Mouse (Mus musculus) neural tube, embryonic 15.5 days (tissue): Measurements from ENCODE around the gene Gm37240. TPM values are rescaled to one million over a fixed set of nuclear protein-coding genes. Genes with fewer than 3 reads are reported as not detected.

ENCODE experiments used
- ATAC-seq: fragments of 200-750 bp; cut with Nextera tagmentation; 2 replicates; pipeline ENCODE4 v1.8.0; 2017; ENCODE audit warnings: mild to moderate bottlenecking, moderate TSS enrichment, moderate library complexity; ENCODE audit not compliant: low FRiP score
- H3K27ac ChIP-seq: fragments of 300-500 bp; sonication (generic); replicated peaks from 2 replicates; pipeline ENCODE4 v1.5.1; 2015; ENCODE audit warnings: mild to moderate bottlenecking, inconsistent platforms
- H3K27me3 ChIP-seq: fragments of 300-500 bp; sonication (generic); replicated peaks from 2 replicates; pipeline ENCODE4 v1.6.1; 2015; ENCODE audit warnings: inconsistent platforms
- H3K36me3 ChIP-seq: fragments of 300-500 bp; sonication (generic); 2 replicates; pipeline ENCODE4 v1.6.1; 2015; ENCODE audit warnings: inconsistent platforms
- H3K4me1 ChIP-seq: fragments of 300-500 bp; sonication (generic); 2 replicates; pipeline ENCODE4 v1.6.1; 2015; ENCODE audit warnings: inconsistent platforms
- H3K4me2 ChIP-seq: fragments of 300-500 bp; sonication (generic); 2 replicates; pipeline ENCODE4 v1.6.1; 2015; ENCODE audit warnings: inconsistent platforms, mild to moderate bottlenecking, moderate library complexity
- H3K4me3 ChIP-seq: fragments of 300-500 bp; sonication (generic); replicated peaks from 2 replicates; pipeline ENCODE4 v1.5.1; 2015; ENCODE audit warnings: mild to moderate bottlenecking, inconsistent platforms
- H3K9ac ChIP-seq: fragments of 300-500 bp; sonication (generic); replicated peaks from 2 replicates; pipeline ENCODE4 v1.6.1; 2015; ENCODE audit warnings: mild to moderate bottlenecking, inconsistent platforms
- H3K9me3 ChIP-seq: fragments of 300-500 bp; sonication (generic); replicated peaks from 2 replicates; pipeline ENCODE4 v1.6.1; 2016; ENCODE audit warnings: inconsistent platforms
- WGBS: fragments of 180-500 bp; shearing (Covaris S2); methylation state at CpG from one replicate; pipeline ENCODE4 v1.1.7; 2015; ENCODE audit warnings: mixed read lengths; 5-methylcytosine and 5-hydroxymethylcytosine counted together
- polyA plus RNA-seq: library from polyadenylated mRNA; unstranded; fragments of >200 nt; fragmentation: Nextera tagmentation; extraction: Ambion mirVana; gene quantifications from 2 replicates; pipeline ENCODE4 v1.2.1, GENCODE M21; 2015

Gene Gm37240
- polyA plus RNA-seq, 1 experiment from 2014 or later = 0.99 TPM

DNA sequence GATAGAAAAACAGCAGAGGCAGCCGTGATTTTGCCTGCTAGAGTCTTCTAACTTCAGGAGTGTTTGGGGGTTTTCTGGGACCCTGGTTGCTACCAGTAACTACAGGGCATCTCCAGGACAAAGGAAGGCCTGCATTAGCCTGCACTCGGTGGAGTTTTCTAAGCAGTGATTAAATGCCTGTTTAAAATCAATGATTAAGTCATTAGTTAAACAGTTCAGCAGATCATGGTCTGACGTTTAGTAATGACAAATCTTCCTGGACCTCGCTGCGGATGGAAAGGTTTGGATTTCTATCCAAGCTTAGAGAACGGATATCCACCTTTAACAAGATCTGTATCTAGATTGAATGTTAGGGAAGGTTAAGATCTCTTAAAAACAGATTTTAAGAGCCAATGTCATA is 1246.8 kb downstream of the Gm37240 start:
- Histone ChIP-seq H3K9ac (no peak overlapping the region), H3K27ac (no peak overlapping the region), H3K27me3 (no peaks in the 10 kb centered on the region), H3K36me3 (no peaks in the 10 kb centered on the region), H3K4me3 (no peak overlapping the region), H3K9me3 (no peaks in the 10 kb centered on the region), H3K4me1 (peaks cover 3% of the 10 kb centered on the region; the same call in 1 of the 2 replicates), H3K4me2 (no peak overlapping the region)
- ATAC-seq = no peak
- 45% methylated on average over 6 of the region's 6 CpGs for WGBS

DNA sequence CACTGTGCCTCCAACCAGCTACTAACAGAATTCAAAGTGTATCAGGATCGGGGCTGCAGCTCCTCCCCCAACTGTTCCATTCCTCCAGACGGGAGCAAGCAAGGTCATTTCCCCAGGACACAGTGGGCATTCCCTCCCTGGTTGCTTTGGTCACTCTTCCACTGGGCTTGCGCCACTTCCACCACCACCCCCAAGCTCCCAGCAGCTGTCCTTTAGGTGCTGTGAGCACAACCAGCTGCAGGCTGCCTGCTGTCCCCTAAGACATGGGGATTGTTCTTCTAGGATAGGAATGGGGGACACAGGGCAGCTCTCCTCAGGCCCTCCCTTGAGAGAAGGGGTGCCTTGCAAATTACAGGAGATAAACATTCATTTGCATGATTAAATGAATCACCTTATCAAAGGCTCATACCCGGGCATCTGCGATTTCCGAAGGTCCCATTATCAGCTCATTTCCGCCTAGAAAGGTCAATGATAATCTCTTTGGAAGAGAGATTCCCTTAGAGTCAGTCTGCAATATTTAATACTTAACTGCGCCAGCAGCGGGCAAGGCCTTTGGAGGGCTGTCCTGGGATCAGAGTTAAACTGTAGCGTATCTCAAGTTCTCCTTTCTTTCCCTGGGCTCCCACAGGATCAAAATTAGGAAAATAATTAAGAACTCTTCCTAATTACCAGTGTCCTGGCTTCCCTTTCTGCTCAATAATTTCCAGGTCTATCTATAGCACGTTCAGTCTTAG is 1247.4 kb downstream of the Gm37240 start:
- Histone ChIP-seq H3K4me2 (no peak overlapping the region), H3K9me3 (no peaks in the 10 kb centered on the region), H3K4me1 (peaks cover 3% of the 10 kb centered on the region; the same call in 1 of the 2 replicates), H3K27me3 (no peaks in the 10 kb centered on the region), H3K9ac (no peak overlapping the region), H3K27ac (no peak overlapping the region), H3K36me3 (no peaks in the 10 kb centered on the region), H3K4me3 (no peak overlapping the region)
- no peak for ATAC-seq
- 44% methylated on average over 11 of the region's 11 CpGs for WGBS

GRCm38 (mm10) chr3:84638858-84639257 is 1248.5 kb downstream of the Gm37240 start:
- no peak overlapping the region for H3K4me3 ChIP-seq
- 96% methylated on average over 4 of the region's 4 CpGs for WGBS
- no peak overlapping the region for H3K27ac ChIP-seq
- no peak overlapping the region for H3K9ac ChIP-seq
- peaks cover 3% of the 10 kb centered on the region; the same call in 1 of the 2 replicates for H3K4me1 ChIP-seq
- no peaks in the 10 kb centered on the region for H3K9me3 ChIP-seq
- no peak for ATAC-seq
- no peak overlapping the region for H3K4me2 ChIP-seq
- no peaks in the 10 kb centered on the region for H3K27me3 ChIP-seq
- H3K36me3 ChIP-seq = no peaks in the 10 kb centered on the region

DNA sequence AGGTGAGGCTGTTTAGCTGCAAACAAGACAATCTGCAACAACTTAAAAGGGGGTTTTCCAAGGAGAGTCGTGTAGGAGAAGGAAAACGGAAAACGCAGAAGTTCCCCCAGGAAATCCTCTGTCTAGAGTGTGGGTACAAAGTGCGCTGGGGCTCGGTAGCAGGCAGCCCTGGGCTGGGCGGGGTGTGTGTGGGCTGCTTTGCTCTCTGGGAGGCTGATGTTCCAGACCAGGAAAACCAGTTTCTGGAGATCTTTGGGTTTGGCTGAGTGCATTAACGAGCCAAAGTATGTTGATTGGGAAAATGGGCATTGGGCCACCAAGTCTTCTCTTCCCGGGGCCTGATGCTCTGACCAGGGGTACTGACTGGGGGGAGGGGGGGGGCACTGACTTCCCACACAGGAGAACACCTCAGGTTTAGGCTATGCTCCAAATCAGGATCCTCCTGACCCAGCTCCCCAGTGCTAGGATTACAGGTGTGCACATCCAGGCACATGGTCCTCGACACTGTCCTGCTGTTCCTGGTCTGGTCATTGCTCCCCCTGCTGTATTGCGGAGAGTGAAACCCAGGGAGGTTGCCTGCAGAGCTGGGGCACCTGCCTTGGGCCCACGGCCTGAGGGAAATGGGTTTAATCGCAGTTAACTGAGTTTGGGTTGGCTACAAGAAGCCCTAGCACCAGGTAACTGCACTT is 1249.3 kb downstream of the Gm37240 start:
- Histone ChIP-seq H3K9me3 (no peaks in the 10 kb centered on the region), H3K27me3 (no peaks in the 10 kb centered on the region), H3K4me1 (peaks cover 3% of the 10 kb centered on the region; the same call in 1 of the 2 replicates), H3K27ac (no peak overlapping the region), H3K36me3 (no peaks in the 10 kb centered on the region), H3K4me2 (no peak overlapping the region), H3K4me3 (no peak overlapping the region), H3K9ac (no peak overlapping the region)
- 77% methylated on average over 12 of the region's 12 CpGs for WGBS
- ATAC-seq = no peak

DNA sequence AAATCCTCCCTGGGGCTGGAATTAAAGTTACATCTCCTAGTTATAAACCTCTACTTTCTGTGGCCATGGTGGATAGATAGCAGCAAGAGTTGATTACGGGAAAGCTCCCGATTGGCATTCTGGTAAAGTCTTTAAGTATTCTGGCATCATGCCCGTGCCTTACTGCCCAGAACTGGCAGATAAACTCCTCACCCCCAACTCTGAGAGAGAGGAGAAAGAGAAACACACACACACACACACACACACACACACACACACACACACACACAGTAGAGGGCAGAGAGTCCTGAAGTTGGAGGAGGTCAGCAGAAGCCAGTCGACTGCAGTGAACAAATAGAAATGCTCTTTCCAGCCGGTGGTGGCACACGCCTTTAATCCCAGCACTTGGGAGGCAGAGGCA is 1250.2 kb downstream of the Gm37240 start:
- WGBS = 74% methylated on average over 6 of the region's 6 CpGs
- no peaks in the 10 kb centered on the region for H3K9me3 ChIP-seq

GRCm38 (mm10) chr3:84631586-84631985 is 1255.7 kb downstream of the Gm37240 start:
- 95% methylated on average over 9 of the region's 9 CpGs for WGBS
- no peak for ATAC-seq
- no peaks in the 10 kb centered on the region for H3K27me3 ChIP-seq

More for the DNA sequence above, 1250.2 kb downstream of the Gm37240 start:
- Histone ChIP-seq H3K36me3 (no peaks in the 10 kb centered on the region), H3K27ac (no peak overlapping the region), H3K9ac (no peak overlapping the region), H3K4me2 (no peak overlapping the region), H3K4me3 (no peak overlapping the region), H3K4me1 (peaks cover 3% of the 10 kb centered on the region; the same call in 1 of the 2 replicates), H3K27me3 (no peaks in the 10 kb centered on the region)
- no peak for ATAC-seq

DNA sequence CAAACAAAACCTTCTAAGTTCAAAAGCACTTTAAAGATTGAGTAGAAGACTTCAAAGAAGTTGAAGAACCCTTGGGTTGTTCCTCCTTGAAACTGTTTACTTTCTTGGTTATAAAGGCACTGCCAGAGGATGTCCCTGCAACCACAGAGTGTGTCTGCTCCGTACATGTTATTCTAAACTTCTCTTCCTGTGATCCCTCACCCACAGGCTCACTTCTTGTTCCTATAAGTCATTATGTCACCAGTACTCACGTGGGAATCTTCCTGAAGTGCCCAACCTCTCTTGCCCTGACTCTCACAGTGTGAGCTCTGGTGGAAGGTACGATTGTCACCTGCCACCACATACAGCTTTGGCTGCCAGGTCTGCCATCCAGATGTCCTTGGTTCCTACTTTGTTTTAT is 1265.3 kb downstream of the Gm37240 start:
- no peak overlapping the region for H3K4me3 ChIP-seq
- ATAC-seq = no peak
- H3K4me2 ChIP-seq = no peak overlapping the region
- no peak overlapping the region for H3K27ac ChIP-seq
- H3K9ac ChIP-seq = no peak overlapping the region
- 69% methylated on average over 3 of the region's 3 CpGs for WGBS
- no peaks in the 10 kb centered on the region for H3K4me1 ChIP-seq
- H3K27me3 ChIP-seq = no peaks in the 10 kb centered on the region
- no peaks in the 10 kb centered on the region for H3K36me3 ChIP-seq
- H3K9me3 ChIP-seq = no peaks in the 10 kb centered on the region

More at GRCm38 (mm10) chr3:84631586-84631985, 1255.7 kb downstream of the Gm37240 start:
- Histone ChIP-seq H3K36me3 (no peaks in the 10 kb centered on the region), H3K4me1 (no peaks in the 10 kb centered on the region), H3K27ac (no peak overlapping the region), H3K9ac (no peak overlapping the region), H3K4me2 (no peak overlapping the region), H3K4me3 (no peak overlapping the region), H3K9me3 (no peaks in the 10 kb centered on the region)

- H3K9ac ChIP-seq = no peak overlapping the region
- WGBS = 93% methylated on average over 6 of the region's 6 CpGs
- H3K27ac ChIP-seq = no peak overlapping the region
- H3K9me3 ChIP-seq = no peaks in the 10 kb centered on the region
- H3K4me3 ChIP-seq = no peak overlapping the region
- H3K27me3 ChIP-seq = no peaks in the 10 kb centered on the region
- no peak overlapping the region for H3K4me2 ChIP-seq
- no peak for ATAC-seq
- no peaks in the 10 kb centered on the region for H3K36me3 ChIP-seq
- no peaks in the 10 kb centered on the region for H3K4me1 ChIP-seq
Observed at GRCm38 (mm10) chr3:84619725-84620124, 1267.6 kb downstream of the Gm37240 start.

DNA sequence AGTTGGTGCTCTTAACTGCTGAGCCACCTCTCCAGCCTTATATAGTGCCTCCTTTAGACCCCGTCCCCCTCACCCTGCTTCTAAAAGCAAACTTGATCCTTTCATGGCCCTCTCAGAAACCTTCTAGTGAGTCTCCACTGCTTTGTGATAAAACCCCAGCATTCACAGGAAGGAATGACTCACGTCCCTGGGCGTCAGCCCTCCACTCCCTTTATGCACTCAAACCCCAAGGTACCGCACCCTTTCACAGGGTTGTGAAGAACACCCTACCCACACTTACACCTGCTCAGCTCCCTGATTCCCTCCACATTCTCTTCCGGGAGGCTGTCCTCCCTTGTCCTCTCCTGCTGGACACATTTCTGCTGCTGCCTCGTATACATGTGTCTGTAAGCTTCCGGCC is 1268.3 kb downstream of the Gm37240 start:
- no peak overlapping the region for H3K4me2 ChIP-seq
- no peaks in the 10 kb centered on the region for H3K4me1 ChIP-seq
- H3K27me3 ChIP-seq = no peaks in the 10 kb centered on the region
- H3K36me3 ChIP-seq = no peaks in the 10 kb centered on the region
- H3K27ac ChIP-seq = no peak overlapping the region
- no peak for ATAC-seq
- WGBS = 97% methylated on average over 7 of the region's 7 CpGs
- H3K9me3 ChIP-seq = no peaks in the 10 kb centered on the region
- H3K4me3 ChIP-seq = no peak overlapping the region
- no peak overlapping the region for H3K9ac ChIP-seq

- no peaks in the 10 kb centered on the region for H3K4me1 ChIP-seq
- no peaks in the 10 kb centered on the region for H3K36me3 ChIP-seq
- no peak overlapping the region for H3K4me3 ChIP-seq
- no peak overlapping the region for H3K27ac ChIP-seq
- H3K9me3 ChIP-seq = no peaks in the 10 kb centered on the region
- no peak overlapping the region for H3K9ac ChIP-seq
- 87% methylated on average over 2 of the region's 2 CpGs for WGBS
- no peak for ATAC-seq
- no peak overlapping the region for H3K4me2 ChIP-seq
- no peaks in the 10 kb centered on the region for H3K27me3 ChIP-seq
Observed at GRCm38 (mm10) chr3:84618627-84619026, 1268.7 kb downstream of the Gm37240 start.

DNA sequence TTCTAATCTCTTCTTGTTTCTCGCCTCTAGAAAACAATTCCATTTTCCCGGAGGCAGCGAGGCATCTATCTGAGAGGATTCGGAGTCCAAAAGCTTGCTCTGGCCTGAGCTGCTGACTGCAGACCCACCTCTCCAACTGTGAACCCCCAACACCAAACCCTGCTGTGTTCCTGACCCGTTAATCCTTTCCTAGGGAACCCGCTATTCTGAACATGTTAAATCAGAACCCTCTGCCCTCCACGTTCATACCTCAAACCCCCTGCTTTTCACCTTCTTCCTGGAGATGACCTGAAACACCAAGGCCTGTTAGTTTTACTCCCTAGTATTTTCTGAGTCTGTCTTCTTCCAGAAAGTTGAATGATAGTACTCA is 1271.5 kb downstream of the Gm37240 start:
- ATAC-seq = no peak
- 46% methylated on average over 7 of the region's 7 CpGs for WGBS

More for the DNA sequence above, 1271.5 kb downstream of the Gm37240 start:
- H3K9ac ChIP-seq = no peak overlapping the region
- no peaks in the 10 kb centered on the region for H3K27me3 ChIP-seq
- no peak overlapping the region for H3K4me2 ChIP-seq
- no peaks in the 10 kb centered on the region for H3K4me1 ChIP-seq
- H3K4me3 ChIP-seq = no peak overlapping the region
- H3K36me3 ChIP-seq = no peaks in the 10 kb centered on the region
- H3K9me3 ChIP-seq = no peaks in the 10 kb centered on the region
- no peak overlapping the region for H3K27ac ChIP-seq
